Mouse (Mus musculus): ENCODE measurements around the gene Smad6.

The Smad6 gene

DNA sequence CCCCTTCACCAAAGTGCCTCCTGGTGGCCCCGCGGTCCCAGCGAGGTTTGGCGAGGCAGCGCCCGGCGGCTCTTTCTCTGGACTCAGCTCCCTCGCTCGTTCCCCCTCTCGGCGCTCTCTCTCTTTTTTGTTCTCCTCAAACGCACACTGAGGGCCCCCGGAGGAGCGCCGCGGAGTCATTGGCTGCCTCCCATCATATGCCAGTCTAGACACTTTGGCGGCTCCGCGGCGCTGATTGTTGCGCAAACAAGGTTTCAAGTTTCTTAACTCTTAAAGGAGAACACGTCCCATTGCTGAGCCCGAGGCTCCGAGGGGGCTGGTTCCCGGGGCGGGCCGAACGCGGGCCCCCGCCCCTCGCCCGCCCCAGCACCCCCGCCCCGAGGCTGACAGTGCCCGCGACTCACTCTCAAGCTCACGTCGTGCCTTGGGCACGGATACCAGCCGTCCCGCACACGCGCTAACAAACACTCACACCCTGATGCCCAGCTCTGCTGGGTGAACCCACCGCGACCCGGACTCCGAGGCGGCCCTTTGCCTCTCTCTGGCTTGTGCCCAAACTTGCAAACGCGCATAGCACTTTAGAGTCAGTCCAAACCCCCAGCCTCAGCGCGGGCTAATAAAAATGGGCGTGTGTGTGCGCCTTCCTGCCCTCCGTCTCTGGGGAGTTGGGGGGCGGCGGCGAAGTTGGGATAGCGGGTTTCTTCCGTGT is at the start of gene Smad6:
Smad6 (minus strand) TSS at position 207 of the 709 bp plus-strand sequence.
- DNase-seq (ENCODE audit: low spot score in 2 of 2), result peak; percentile 88

DNA sequence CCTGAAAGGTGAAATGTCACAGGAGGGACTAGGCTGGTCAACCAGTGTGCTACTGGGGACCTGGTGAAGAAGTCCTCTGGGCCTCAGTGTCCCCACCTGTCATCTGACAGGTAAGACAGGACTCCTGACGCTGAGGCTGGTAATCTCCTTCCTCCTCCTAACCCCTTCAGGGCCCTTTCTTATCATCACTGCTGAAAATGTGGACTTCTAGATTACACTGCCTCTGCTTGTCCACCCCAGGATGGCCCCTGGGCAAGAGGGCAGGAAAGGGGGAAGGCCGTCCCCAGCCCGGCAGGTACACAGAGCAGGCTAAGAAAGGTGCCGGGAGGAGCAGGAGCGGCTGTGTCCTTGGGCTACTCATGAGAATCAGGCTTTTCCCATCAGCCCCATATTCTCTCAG is 48.8 kb upstream of the Smad6 start:
- DNase-seq (ENCODE audit: low spot score in 2 of 2), result no peak

DNA sequence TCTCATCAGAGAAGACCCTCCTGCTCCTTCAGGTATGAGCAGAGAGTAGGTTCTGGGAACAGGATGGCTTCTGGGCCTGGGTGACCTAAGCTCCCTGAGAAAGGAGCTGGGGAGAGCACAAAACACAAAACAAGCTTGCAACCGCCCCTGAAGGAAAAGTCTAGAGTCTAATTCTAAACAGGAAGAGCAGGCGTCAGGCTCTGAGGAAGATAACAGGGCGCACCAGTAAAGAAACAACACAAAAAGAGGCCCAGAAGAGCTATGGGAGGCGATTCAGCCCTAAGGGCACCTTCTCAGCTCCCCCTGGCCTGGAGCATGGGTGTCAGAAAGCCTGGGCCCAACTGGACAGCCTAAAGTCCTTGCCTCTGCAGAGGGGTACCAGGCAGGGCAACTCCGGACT is 47.3 kb upstream of the Smad6 start:
- DNase-seq (ENCODE audit: low spot score in 2 of 2), result no peak

DNA sequence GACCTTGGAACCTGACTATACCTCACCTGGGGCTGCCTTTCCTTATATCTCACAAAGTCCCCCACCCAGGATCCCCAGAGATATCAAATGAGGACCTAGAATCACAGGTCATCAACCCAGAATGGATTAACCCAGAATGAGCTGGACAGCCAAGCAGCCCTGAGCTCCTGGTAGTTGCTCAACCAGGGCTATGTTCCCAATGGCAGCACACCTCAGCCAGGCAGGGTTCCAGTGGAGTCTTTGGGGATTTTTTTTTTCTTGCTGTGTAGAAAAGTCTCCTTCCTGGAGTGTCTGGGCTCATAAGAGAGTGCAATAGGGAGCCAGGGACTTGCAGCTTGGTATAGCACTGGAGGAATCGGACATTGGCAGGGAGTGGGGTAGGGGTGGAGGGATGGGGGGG is 46.7 kb upstream of the Smad6 start:
- no peak for DNase-seq (ENCODE audit: low spot score in 2 of 2)

DNA sequence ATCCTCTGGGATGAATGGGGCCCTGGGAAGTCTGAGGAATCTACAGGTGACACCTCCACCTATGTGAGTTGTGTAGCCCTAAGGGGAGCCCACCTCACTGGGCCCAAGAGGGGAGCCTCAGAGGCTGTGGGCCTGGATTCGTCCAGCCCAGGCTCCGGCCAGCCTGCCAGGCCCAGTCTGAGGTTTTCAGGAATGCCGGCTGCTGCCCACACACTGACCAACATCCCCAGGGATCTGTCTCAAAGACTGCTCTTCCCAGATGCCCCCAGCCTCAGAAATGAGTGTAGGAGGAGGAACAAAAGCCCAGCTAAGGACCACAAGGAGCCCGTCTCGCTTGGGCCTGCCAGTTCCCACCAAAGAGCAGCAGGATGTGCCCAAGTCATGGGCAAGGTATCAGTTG is 45.9 kb upstream of the Smad6 start:
- no peak for DNase-seq (ENCODE audit: low spot score in 2 of 2)

DNA sequence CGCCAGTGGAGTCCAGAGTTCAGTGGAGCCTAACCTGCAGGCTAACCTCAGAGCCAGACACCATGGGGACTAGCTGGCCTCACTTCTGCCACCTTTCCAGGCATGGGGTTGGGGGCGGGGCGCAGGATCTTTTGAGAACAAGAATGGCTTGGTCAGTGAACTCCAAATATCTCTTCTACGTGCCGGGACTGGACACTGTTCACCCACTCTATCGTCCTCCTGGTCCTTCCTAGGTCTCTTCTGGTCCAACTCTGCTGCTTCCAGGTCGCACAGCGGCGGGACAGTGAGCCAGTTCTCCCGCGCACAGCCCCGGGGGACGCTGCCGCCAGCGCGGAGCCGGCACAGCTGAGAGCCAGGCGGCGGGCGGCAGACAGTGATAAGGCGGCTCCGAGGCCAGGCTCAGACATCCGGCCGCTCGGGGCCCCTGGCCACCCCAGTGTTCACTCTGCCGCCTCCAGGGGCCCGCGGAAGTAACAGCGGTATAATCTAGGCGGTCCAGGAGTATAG is 38.2 kb upstream of the Smad6 start:
- DNase-seq (ENCODE audit: low spot score in 2 of 2), result peak in 1 of 2 experiments; percentile 35

DNA sequence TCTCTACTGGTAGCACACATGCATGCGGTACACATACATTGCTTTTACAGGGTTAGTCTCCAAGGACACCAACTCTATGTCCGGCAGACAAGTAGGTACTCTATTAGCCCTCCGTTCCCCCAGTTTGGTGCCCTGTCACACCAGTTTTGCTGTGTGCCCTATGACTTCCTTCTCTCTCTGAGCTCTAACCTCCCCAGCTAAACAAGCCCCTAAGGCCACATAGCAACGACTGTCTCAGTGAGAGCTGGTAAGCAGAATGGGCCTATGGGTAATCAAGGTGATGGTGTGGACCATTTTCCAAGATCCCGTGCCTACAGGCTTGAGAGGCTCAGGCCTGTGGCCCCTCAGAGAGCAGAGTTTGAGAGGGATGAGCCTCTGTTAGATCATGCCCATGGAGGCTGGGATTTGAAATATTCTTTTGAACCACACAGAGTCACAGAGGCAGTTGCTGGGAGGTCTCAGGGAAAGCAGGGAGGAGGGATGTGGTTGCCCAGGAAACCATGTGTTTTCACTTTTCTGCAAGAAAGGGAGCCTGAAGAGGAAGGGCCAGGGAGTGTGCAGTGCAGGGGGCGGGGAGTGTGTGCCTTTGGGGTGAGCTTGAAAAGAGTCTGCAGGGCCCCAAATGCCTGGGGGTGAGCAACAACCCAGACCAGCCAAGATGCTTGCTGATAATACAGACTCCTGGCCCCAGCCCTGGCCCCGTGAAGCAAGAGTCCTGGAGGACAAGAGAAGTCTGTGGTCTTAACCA is 36.2 kb upstream of the Smad6 start:
- peak; percentile 53 for DNase-seq (ENCODE audit: low spot score in 2 of 2)

DNA sequence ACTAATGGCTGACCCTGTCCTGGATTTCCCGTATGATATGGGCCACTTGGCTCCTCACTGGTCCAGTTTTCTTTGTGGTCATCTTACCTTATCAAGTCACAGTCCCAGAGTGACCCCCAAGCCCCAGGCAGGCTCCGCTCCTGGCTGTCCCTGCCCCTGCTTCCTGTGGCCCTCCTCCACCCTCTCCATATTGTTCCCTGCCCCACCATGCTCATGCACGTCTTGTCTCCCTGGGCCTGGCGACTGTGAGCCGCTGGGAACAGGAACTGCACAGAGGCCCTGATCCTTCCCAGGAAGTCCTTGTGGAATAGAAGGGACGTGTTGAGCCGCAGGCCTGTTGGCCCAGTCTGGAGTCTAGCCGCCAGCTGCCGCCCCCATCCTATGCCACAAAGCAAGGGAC is 33.3 kb upstream of the Smad6 start:
- DNase-seq (ENCODE audit: low spot score in 2 of 2), result no peak

DNA sequence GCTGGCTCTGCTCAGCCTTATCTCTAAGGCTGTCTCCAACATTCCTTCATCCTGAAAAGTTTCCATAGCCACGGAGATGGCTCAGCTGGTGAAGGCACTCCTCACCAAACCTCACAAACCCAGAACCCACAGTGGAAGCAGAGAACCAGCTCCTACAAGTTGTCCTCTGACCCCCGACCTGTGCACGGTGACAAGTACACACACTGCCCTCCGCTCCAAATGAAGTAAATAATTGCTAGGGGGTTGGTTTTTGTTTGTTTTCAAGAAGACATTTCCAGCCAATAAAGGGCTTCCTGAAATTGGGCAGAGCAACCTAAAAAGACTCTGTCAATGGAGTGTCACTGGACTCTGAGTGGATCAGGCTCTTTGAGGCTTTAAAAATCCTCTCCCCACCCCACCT is 31.9 kb upstream of the Smad6 start:
- no peak for DNase-seq (ENCODE audit: low spot score in 2 of 2)

DNA sequence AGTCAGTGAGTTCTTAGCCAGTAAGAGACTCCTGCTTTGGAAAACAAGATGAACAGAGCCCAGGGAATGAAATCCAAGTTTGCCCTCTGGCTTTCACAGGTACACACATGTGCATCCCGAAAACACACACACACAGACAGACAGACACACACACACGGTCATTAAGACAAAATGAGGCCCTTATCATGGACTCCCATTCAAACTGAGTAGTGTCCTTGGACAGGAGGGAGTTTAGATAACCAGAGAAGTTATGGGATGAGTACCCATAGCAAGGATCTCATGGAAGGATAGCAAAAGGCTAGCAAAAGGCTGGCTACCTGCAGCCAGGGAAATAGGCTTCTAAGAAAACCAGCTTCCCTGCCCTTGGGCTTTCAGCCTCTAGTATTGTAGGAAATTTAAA is 29.4 kb upstream of the Smad6 start:
- no peak for DNase-seq (ENCODE audit: low spot score in 2 of 2)

DNA sequence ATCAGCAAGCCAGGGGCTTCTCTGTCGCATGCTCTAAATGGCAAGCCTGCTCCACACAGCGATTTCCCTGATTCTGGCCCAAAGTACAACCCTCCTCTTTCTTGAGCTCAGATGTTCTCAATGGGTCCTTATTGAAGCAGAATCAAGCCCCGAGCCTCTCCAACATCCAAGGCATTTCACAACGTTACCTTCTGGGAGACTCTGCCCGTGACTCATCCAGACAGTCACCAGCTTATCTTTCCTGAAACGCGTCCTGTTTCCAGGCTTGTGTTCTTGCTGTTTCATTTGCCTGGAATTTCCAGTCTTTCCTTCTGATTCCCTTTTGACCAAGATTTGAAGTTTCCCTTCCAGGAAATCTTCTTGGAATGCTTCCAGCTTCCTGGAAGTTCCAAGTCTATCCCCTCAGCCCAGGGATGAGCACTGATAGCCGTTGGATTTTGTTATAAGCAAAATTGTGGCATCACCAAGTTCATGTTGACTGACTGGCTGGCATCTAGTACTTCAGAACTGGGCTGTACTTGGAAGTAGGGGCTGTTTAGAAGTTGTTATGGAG is 28.7 kb upstream of the Smad6 start:
- DNase-seq (ENCODE audit: low spot score in 2 of 2), result no peak

DNA sequence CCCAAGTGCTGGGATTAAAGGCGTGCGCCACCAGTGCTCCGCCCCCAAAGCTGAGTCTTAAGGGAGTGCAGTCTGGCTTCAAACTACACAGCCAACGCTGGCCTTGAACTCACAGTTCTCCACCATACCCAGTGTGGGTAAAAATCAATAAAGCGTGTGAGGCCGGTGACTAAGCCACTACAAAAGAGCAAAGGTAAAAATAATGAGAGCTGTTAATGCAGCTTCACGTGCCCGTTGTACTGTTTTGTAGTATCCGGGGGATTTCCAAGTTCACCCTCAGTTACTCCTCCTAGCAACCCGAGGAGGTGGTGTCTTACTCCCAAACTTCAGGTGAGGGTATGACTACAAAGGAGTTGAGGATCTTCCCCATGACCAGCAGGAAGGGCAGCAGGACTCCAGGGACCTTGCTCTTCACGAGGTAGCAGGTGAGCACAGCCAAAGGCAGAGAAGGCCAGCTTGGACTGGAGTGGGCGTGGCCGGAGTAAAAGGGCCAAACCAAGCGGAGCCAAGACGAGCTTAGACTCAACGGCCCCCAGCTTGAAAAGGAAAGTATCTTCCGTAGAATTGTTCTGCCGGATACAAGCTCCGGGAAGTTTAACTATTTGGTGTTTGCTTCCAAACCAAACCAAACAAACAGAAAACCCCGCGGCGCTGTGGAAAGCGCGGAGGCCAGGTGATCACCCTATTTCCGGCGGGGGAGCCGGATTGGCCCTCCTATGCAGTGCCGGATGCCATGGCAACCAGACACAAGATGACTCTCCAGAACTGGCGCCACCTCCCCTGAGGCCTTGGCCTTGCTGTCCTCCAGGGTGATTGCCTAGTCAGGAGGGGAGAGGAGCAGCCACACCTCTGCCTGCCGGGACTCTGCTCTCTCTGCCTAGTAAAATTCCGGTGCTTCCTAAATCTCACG is 27.9 kb upstream of the Smad6 start:
- peak; percentile 61 for DNase-seq (ENCODE audit: low spot score in 2 of 2)

DNA sequence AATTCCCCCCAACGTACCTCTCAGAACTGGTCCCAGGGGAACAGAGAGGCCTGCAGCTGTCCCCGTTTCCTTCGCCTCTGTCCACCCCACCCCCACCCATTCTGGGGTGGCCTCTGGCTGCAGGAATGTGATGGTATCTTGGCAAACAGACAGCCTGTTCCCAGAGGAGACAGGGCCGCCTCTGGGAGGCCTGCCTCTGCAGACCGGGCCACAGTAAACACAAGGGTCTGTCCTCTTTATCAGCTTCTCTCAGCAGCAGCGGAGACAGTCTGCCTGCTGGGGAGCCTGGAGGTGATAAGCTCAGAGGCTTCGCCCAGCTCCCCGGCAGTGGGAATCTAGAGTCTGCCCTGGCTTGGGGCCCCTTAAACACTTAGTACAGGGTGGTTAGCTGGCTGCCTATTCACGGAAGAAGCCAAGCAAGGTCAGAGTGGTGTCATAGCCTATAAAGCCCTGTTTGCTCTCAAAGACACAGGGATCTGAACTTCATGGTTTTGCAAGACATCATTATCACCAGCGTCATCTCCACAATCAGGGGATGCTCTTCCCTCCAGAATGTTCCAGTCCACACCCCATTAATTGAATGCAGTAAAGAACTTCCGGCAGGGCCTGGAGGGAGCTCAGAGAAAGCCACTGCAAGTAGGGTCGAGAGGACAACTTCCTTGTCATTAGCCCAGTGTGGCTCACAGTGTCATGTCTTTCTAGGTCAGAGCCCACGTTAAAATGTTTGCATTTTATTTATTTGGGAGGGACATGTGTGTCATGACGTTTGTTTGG is 23.4 kb upstream of the Smad6 start:
- DNase-seq (ENCODE audit: low spot score in 2 of 2), result no peak

DNA sequence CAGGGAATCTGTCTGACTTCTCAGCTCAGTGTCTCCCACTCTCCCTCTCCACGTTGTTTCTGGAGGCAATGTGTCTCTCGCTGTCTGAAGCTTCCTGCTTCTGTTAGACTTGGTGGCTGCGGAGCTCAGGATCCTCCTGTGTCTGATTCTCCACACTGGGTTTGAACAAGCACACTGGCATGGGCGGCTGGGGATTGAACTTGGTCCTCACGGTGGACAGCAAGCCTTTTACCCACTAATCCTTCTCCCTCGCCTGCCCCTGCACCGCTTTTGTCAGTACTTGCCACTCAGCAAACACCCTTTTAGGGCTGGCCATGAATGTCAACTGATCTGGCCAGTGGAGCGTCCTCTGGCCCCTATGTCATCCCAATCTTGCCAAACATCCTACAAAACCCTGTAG is 22.5 kb upstream of the Smad6 start:
- DNase-seq (ENCODE audit: low spot score in 2 of 2), result no peak

DNA sequence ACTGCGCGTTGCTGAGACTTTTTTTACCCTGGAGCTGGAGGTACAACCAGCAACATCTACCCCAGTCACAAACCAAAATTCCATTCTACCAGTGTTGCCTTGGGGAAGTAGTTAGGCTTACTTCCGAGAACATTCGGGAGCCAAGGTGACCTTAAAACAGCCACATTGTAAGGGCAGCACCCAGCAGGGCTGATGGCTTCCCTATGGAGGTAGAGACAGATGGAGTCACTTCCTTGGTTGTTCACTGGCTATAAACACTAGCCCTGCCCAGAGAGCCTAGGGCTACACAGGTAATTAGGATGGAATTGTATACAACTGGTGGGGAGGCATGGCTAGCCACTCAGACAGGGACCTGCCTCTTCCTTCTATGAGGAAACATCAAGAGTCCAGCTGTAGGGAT is 21.1 kb upstream of the Smad6 start:
- DNase-seq (ENCODE audit: low spot score in 2 of 2), result no peak

DNA sequence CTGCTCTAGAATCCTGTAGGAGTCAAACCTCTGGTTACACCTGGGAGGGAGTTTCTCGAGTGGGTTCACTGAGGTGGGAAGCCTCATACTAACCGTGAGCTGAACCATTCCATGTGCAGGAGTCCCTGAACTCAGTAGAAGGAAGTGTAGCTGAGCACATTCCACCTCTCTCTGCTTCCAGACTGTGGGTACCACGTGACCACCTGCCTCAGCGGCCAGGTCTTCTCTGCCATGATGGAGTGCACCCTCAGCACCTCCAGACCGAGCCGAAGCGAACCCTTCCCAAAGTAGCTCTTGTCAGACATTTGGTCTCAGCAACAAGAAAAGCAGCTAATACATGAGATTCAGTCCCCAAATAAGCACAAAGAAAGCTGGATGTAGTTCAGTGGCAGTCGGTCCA is 20.4 kb upstream of the Smad6 start:
- no peak for DNase-seq (ENCODE audit: low spot score in 2 of 2)

DNA sequence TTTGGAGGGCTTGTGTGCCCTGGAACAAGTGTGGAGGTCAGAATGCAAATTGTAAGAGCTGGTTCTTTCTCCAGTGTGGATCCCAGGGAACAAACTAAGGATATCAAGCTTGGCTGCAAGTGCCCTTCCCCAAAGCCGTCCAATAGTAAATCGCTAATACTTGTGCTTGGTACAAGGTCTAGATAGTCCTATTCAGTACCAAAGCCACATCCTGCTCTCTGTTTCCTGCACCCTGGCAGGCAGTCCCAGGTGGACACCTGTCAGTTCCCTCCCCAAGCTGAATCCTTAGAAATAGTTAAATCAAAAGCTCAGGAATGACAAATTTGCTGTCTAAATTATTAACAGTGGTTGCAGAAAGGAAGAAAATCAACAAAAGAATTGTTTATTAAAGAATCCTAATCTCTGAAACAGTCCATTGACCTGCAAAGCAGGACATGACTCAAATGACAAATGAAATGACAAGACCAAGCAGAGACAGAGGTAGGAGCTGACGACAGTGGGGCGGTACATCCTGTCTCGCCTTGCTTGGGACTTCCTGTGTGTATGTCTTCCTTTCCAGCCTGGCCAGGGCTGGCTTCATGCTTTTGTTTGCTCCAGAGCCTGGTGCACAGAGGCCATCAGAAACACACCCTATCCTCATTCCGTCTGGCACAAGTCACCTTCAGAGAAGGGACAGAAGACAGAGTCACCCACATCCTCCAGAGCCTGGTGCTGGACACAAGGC is 8.2 kb upstream of the Smad6 start:
- no peak for DNase-seq (ENCODE audit: low spot score in 2 of 2)

DNA sequence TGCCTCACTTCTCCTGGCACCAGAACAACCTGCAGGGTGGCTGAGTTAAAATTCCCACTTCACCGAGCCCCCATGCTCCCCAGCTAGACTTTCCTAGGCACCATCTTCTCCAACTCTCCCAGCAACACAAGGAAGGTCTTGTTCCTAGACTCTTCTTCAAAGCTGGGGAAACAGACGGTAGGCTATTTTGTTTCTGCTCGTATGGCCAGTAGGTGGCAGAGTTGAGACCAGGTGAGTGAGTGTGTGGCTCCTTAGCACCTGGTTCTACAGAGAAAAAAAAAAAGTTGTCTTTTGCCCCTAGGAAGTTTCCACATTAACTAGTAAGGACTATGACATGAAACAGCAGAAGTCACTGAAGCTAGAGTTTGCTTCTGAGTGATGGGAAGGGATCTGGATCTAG is 3.7 kb upstream of the Smad6 start:
- DNase-seq (ENCODE audit: low spot score in 2 of 2), result no peak

DNA sequence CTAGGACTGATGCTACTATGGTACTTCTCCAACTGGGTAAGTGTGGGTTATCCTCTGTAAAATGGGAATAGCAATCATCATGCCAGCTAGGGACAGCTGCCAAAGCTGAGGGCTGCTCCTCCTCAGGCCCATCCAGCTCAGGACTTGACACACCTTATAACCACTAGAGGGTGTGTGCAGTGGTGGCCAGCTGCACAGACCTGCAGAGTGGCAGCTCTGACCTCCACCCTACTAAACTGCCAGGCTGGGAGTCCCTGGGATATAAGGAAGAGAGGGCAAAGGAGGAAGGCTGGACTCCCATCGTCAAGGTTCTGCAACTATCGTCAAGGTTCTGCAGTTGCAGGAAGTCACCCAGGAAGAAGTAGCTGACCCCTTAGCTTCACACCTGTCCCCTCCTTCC is 3.1 kb upstream of the Smad6 start:
- DNase-seq (ENCODE audit: low spot score in 2 of 2), result no peak

DNA sequence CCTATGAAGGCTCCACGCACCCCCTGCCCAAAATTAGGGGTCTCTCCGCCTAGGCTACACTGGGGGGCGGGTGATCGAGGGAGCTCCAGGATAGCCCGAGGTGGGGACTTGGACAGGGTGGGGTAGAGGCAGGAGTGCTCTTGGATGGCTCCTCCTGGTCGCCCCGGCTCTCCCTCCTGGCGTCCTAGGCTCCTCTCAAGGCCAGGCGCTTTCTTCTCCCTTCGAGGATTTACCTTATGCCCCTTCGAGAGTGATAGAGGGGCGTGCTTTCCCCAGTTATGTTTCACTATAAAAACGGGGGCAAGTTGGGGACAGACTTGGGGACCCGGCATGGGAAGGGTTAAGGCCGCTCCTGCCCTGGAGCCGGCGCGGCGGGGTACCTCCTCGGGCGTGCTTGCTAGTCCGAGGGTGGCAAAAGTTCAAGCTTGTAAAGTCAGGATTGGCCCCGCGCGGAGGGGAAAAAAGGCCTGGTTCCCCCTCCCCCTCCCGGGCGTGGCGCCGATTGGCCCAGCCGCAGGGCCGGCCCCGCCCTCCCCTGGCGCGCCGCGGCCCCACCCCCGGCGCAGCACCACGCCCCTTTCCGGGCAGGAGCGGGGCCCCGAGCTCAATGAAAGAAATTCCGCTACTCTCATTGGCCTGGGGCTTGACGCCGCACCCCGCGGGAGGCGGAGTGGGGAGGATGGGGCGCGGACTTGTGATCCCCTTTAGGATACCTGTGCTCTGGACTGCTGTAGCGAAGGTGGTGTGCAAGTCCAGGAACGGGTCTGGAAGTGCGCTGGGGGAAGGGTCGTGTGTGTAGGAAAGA is 905 bp upstream of the Smad6 start:
- DNase-seq (ENCODE audit: low spot score in 2 of 2), result peak; percentile 89 to 90
